Mouse (Mus musculus): ENCODE measurements around the gene Tnn. TPM values are rescaled to one million over a fixed set of nuclear protein-coding genes. Genes with fewer than 3 reads are reported as not detected.

Gene Tnn
- total and polyA plus RNA-seq, 3 experiments = 0.13 TPM; not detected in 2

DNA sequence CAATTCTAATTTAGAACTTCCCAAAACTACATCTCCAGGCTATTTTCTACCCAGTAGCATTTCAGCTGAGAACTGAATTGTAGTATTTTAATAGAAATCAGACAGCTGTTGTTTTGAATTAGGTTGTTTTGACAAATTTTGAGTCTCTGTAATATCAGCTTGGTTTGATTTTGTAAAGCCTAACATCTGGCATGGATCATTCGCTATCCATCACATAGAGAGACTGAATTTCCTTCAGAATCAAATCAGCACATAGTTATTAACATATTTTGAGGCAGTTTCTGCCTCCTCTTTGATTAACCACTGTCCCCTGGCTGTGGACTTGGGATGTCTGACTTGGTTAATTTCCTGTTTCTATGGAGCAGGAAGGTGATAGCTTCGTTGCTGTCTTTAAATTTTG lies 44.8 kb downstream of the Tnn start:
- DNase-seq (ENCODE audit: extremely low read depth) = no peak
- no peak for TF ChIP-seq HCFC1 (IDR thresholded peaks at IDR 0.05; ENCODE audit: low read depth, low read length)
- TF ChIP-seq CTCF (conservative IDR thresholded peaks at IDR 0.05 in 1 of 2, IDR thresholded peaks at IDR 0.05 in 1 of 2; ENCODE audit: low read depth in 2 of 2, low read length in 2 of 2) = no peak
- no peak for TF ChIP-seq SMC3 (IDR thresholded peaks at IDR 0.05; ENCODE audit: low read depth, low read length)
- no peak for TF ChIP-seq GABPA (IDR thresholded peaks at IDR 0.05; ENCODE audit: insufficient replicate concordance, low read depth, low read length)
- TF ChIP-seq E2F4 (IDR thresholded peaks at IDR 0.05; ENCODE audit: insufficient replicate concordance, low read depth, low read length) = no peak
- no peak for TF ChIP-seq ZNF384 (IDR thresholded peaks at IDR 0.05; ENCODE audit: low read depth, low read length)
- TF ChIP-seq USF2 (conservative IDR thresholded peaks at IDR 0.05; ENCODE audit: low read depth, low read length) = no peak
- no peak for TF ChIP-seq JUN (IDR thresholded peaks at IDR 0.05; ENCODE audit: insufficient read depth, low read depth, low read length)
- no peak overlapping the region for H3K9ac ChIP-seq (ENCODE audit: insufficient read depth, low read depth)
- H3K79me2 ChIP-seq (replicated peaks; ENCODE audit: control insufficient read depth, extremely low read depth, insufficient read depth, poor library complexity, severe bottlenecking) = no peaks in the 10 kb centered on the region
- dilution Hi-C loops (cut with MboI; ENCODE audit: extremely low pct_ligation_motif_present, extremely low pct_unique_long_range_greater_than_20kb, low sequenced_read_pairs) = no loop called here
- no peak overlapping the region for H3K4me3 ChIP-seq (replicated peaks in 1 of 3; ENCODE audit: low read depth in 2 of 3, low read length in 2 of 3, poor library complexity in 1 of 3)
- 0 out of 4 replicates have a peak, but pooled peaks cover 0 to 4% of the 10 kb centered on the region in 2 experiments for H3K4me1 ChIP-seq (ENCODE audit: control insufficient read depth in 1 of 2, insufficient read depth in 2 of 2)
- no peak overlapping the region for H3K4me2 ChIP-seq (ENCODE audit: insufficient read depth, low read depth, poor library complexity, severe bottlenecking)
- H3K36me3 ChIP-seq (replicated peaks in 1 of 2; ENCODE audit: control insufficient read depth in 1 of 2, insufficient read depth in 1 of 2, low read length in 1 of 2) = peaks cover 0 to 5% of the 10 kb centered on the region in 2 experiments
- H3K9me3 ChIP-seq (replicated peaks; ENCODE audit: low read length) = no peaks in the 10 kb centered on the region
- H3K27me3 ChIP-seq (replicated peaks) = no peaks in the 10 kb centered on the region
- in situ Hi-C loops (cut with MboI; ENCODE audit: low pct_ligation_motif_present, low pct_unique_long_range_greater_than_20kb, low sequenced_read_pairs) = no loop called here
- H3K27ac ChIP-seq (ENCODE audit: insufficient read depth, low read depth) = no peak overlapping the region

DNA sequence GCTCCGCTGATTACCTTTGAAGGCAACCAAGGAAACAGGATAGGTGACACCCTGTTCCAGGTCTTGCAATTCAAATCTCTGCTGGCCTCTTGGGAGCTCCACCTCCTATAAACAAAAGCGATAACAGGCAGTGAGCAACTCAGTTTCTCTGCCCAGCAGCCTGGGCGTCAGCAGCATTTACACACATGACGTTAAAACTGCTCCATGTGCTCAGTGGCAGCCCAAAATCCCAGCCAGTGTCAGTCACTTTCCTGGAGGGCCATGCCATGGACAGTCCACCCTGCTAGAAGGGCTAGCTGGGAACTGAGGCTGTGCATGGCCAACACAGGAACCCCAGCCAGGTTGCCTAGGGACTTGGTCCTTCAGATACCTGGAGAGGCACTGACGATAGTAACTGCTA lies 48.0 kb downstream of the Tnn start:
- in situ Hi-C loops (cut with MboI; ENCODE audit: low pct_ligation_motif_present, low pct_unique_long_range_greater_than_20kb, low sequenced_read_pairs) = no loop called here
- Histone ChIP-seq H3K4me3 (replicated peaks in 1 of 3; ENCODE audit: low read depth in 2 of 3, low read length in 2 of 3, poor library complexity in 1 of 3) (no peak overlapping the region), H3K27me3 (replicated peaks) (no peaks in the 10 kb centered on the region), H3K4me2 (ENCODE audit: insufficient read depth, low read depth, poor library complexity, severe bottlenecking) (no peak overlapping the region), H3K4me1 (ENCODE audit: control insufficient read depth in 1 of 2, insufficient read depth in 2 of 2) (peaks cover 4 to 8% of the 10 kb centered on the region in 2 experiments; a peak in 2 of 4 replicates), H3K36me3 (replicated peaks in 1 of 2; ENCODE audit: control insufficient read depth in 1 of 2, insufficient read depth in 1 of 2, low read length in 1 of 2) (peaks cover 0 to 5% of the 10 kb centered on the region in 2 experiments), H3K27ac (ENCODE audit: insufficient read depth, low read depth) (no peak overlapping the region), H3K9me3 (replicated peaks; ENCODE audit: low read length) (no peaks in the 10 kb centered on the region), H3K9ac (ENCODE audit: insufficient read depth, low read depth) (no peak overlapping the region), H3K79me2 (replicated peaks; ENCODE audit: control insufficient read depth, extremely low read depth, insufficient read depth, poor library complexity, severe bottlenecking) (no peaks in the 10 kb centered on the region)
- no peak for DNase-seq (ENCODE audit: extremely low read depth)
- dilution Hi-C loops (cut with MboI; ENCODE audit: extremely low pct_ligation_motif_present, extremely low pct_unique_long_range_greater_than_20kb, low sequenced_read_pairs) = no loop called here
- no peak for TF ChIP-seq NRF1 (IDR thresholded peaks at IDR 0.05; ENCODE audit: low read depth, low read length)
- TF ChIP-seq SIN3A (IDR thresholded peaks at IDR 0.05; ENCODE audit: low read length) = no peak
- TF ChIP-seq MAZ (IDR thresholded peaks at IDR 0.05; ENCODE audit: low read depth, low read length) = no peak
- TF ChIP-seq PAX5 (IDR thresholded peaks at IDR 0.05; ENCODE audit: low read length) = no peak
- TF ChIP-seq CHD2 (IDR thresholded peaks at IDR 0.05; ENCODE audit: low read length) = no peak
- TF ChIP-seq POLR2AphosphoS2 (IDR thresholded peaks at IDR 0.05; ENCODE audit: low read depth, low read length) = no peak
- no peak for TF ChIP-seq SMC3 (IDR thresholded peaks at IDR 0.05; ENCODE audit: low read depth, low read length)
- TF ChIP-seq NELFE (IDR thresholded peaks at IDR 0.05; ENCODE audit: low read depth, low read length) = no peak
- no peak for TF ChIP-seq MAFK (IDR thresholded peaks at IDR 0.05; ENCODE audit: insufficient replicate concordance, low read length)
- TF ChIP-seq RCOR1 (conservative IDR thresholded peaks at IDR 0.05; ENCODE audit: low read depth, low read length) = no peak
- no peak for TF ChIP-seq MAX (IDR thresholded peaks at IDR 0.05; ENCODE audit: low read length)
- TF ChIP-seq ETS1 (conservative IDR thresholded peaks at IDR 0.05; ENCODE audit: low read depth, low read length) = no peak
- TF ChIP-seq POLR2A (IDR thresholded peaks at IDR 0.05; ENCODE audit: low read depth, low read length) = no peak
